Mouse (Mus musculus) hindbrain, embryonic 16.5 days (tissue): ENCODE results near the gene Mrps9. TPM values are rescaled to one million over a fixed set of nuclear protein-coding genes. Genes with fewer than 3 reads are reported as not detected.

Experiments
- ATAC-seq: fragments of 200-750 bp; cut with Nextera tagmentation; 2 replicates; pipeline ENCODE4 v1.8.0; 2017; ENCODE audit warnings: moderate TSS enrichment, moderate library complexity
- H3K27ac ChIP-seq: fragments of 300-500 bp; sonication (generic); 2 replicates; pipeline ENCODE4 v1.5.1; 2014; ENCODE audit warnings: low read depth, mild to moderate bottlenecking, control low read depth, low read length, moderate library complexity
- H3K27me3 ChIP-seq: fragments of 300-500 bp; sonication (generic); replicated peaks from 2 replicates; pipeline ENCODE4 v1.6.1; 2014; ENCODE audit warnings: low read length; ENCODE audit not compliant: control insufficient read depth, insufficient read depth
- H3K36me3 ChIP-seq: fragments of 300-500 bp; sonication (generic); 2 replicates; pipeline ENCODE4 v1.6.1; 2014; ENCODE audit warnings: mild to moderate bottlenecking, low read length, moderate library complexity, mixed read lengths; ENCODE audit not compliant: control insufficient read depth, insufficient read depth
- H3K4me1 ChIP-seq: fragments of 300-500 bp; sonication (generic); 2 replicates; pipeline ENCODE4 v1.6.1; 2014; ENCODE audit warnings: low read depth, low read length; ENCODE audit not compliant: control insufficient read depth, insufficient read depth
- H3K4me2 ChIP-seq: fragments of 300-500 bp; sonication (generic); 2 replicates; pipeline ENCODE4 v1.6.1; 2014; ENCODE audit warnings: mild to moderate bottlenecking, low read length, control low read depth, moderate library complexity
- H3K4me3 ChIP-seq: fragments of 300-500 bp; sonication (generic); 2 replicates; pipeline ENCODE4 v1.5.1; 2014; ENCODE audit warnings: mild to moderate bottlenecking, low read length, control low read depth, moderate library complexity
- H3K9ac ChIP-seq: fragments of 300-500 bp; sonication (generic); 2 replicates; pipeline ENCODE4 v1.6.1; 2014; ENCODE audit warnings: low read depth, mild to moderate bottlenecking, control low read depth, low read length, moderate library complexity
- H3K9me3 ChIP-seq: fragments of 300-500 bp; sonication (generic); 2 replicates; pipeline ENCODE4 v1.6.1; 2014; ENCODE audit warnings: mild to moderate bottlenecking, low read length, moderate library complexity; ENCODE audit not compliant: control insufficient read depth
- WGBS: fragments of 180-500 bp; shearing (Covaris S2); extraction: QIAGEN DNeasy Blood & Tissue Kit; methylation state at CpG from one replicate; pipeline ENCODE4 v1.1.7; 2014; 5-methylcytosine and 5-hydroxymethylcytosine counted together
- polyA plus RNA-seq: library from polyadenylated mRNA; unstranded; fragments of >200 nt; fragmentation: Nextera tagmentation; extraction: Ambion mirVana; gene quantifications from 2 replicates; pipeline ENCODE4 v1.2.1, GENCODE M21; 2015

Mrps9 gene
- polyA plus RNA-seq, 1 experiment from 2014 or later: 33.2 TPM

- H3K4me1 ChIP-seq: peaks cover 14% of the 10 kb centered on the region
- H3K4me2 ChIP-seq: peak overlapping the region; percentile 40
- H3K27me3 ChIP-seq: no peaks in the 10 kb centered on the region
- ATAC-seq: peak; percentile 74
- 20% methylated on average over 22 of the region's 22 CpGs for WGBS
- no peak overlapping the region for H3K27ac ChIP-seq
- H3K9ac ChIP-seq: no peak overlapping the region
- peak overlapping the region; percentile 5; the same call in 1 of the 2 replicates for H3K4me3 ChIP-seq
- H3K9me3 ChIP-seq: no peaks in the 10 kb centered on the region
- H3K36me3 ChIP-seq: peaks cover 2% of the 10 kb centered on the region; the same call in 1 of the 2 replicates
Measured at GRCm38 (mm10) chr1:42888541-42889349, 37.7 kb downstream of the Mrps9 start.

GRCm38 (mm10) chr1:42889421-42889887 is 38.4 kb downstream of the Mrps9 start:
- H3K4me1 ChIP-seq: peaks cover 14% of the 10 kb centered on the region
- no peak overlapping the region for H3K9ac ChIP-seq
- H3K27ac ChIP-seq: peak overlapping the region; percentile 6; the same call in 1 of the 2 replicates
- H3K36me3 ChIP-seq: peaks cover 2% of the 10 kb centered on the region; the same call in 1 of the 2 replicates
- H3K4me3 ChIP-seq: no peak overlapping the region
- H3K27me3 ChIP-seq: no peaks in the 10 kb centered on the region
- H3K4me2 ChIP-seq: no peak overlapping the region
- peak; percentile 46; the same call in 1 of the 2 replicates for ATAC-seq
- H3K9me3 ChIP-seq: no peaks in the 10 kb centered on the region
- 19% methylated on average over 7 of the region's 7 CpGs for WGBS

GRCm38 (mm10) chr1:42894695-42895094 is 43.7 kb downstream of the Mrps9 start:
- H3K4me1 ChIP-seq: no peaks in the 10 kb centered on the region; the same call in 1 of the 2 replicates
- H3K4me2 ChIP-seq: no peak overlapping the region
- H3K36me3 ChIP-seq: peaks cover 3% of the 10 kb centered on the region; the same call in 1 of the 2 replicates
- no peak for ATAC-seq
- H3K9me3 ChIP-seq: no peaks in the 10 kb centered on the region
- H3K9ac ChIP-seq: no peak overlapping the region
- H3K4me3 ChIP-seq: no peak overlapping the region
- no peaks in the 10 kb centered on the region for H3K27me3 ChIP-seq
- H3K27ac ChIP-seq: no peak overlapping the region

- H3K9ac ChIP-seq: no peak overlapping the region
- H3K27me3 ChIP-seq: no peaks in the 10 kb centered on the region
- no peak for ATAC-seq
- no peak overlapping the region for H3K4me3 ChIP-seq
- H3K4me2 ChIP-seq: no peak overlapping the region
- no peaks in the 10 kb centered on the region; the same call in 1 of the 2 replicates for H3K36me3 ChIP-seq
- no peaks in the 10 kb centered on the region for H3K9me3 ChIP-seq
- no peak overlapping the region for H3K27ac ChIP-seq
- H3K4me1 ChIP-seq: no peaks in the 10 kb centered on the region
- WGBS: 73% methylated on average over 11 of the region's 11 CpGs
Measured at GRCm38 (mm10) chr1:42905148-42905547, 54.1 kb downstream of the Mrps9 start.

GRCm38 (mm10) chr1:42906696-42907095 is 55.7 kb downstream of the Mrps9 start:
- WGBS: 79% methylated on average over 7 of the region's 7 CpGs
- ATAC-seq: no peak

GRCm38 (mm10) chr1:42907153-42907552 is 56.1 kb downstream of the Mrps9 start:
- H3K4me1 ChIP-seq: no peaks in the 10 kb centered on the region
- 49% methylated on average over 4 of the region's 4 CpGs for WGBS
- no peak overlapping the region for H3K4me3 ChIP-seq
- no peak for ATAC-seq
- no peaks in the 10 kb centered on the region; the same call in 1 of the 2 replicates for H3K36me3 ChIP-seq
- H3K9ac ChIP-seq: no peak overlapping the region
- H3K9me3 ChIP-seq: no peaks in the 10 kb centered on the region
- no peak overlapping the region for H3K27ac ChIP-seq
- no peaks in the 10 kb centered on the region for H3K27me3 ChIP-seq
- no peak overlapping the region for H3K4me2 ChIP-seq

More at GRCm38 (mm10) chr1:42906696-42907095, 55.7 kb downstream of the Mrps9 start:
- no peaks in the 10 kb centered on the region for H3K27me3 ChIP-seq
- H3K9me3 ChIP-seq: no peaks in the 10 kb centered on the region
- no peaks in the 10 kb centered on the region for H3K4me1 ChIP-seq
- no peak overlapping the region for H3K9ac ChIP-seq
- no peak overlapping the region for H3K4me3 ChIP-seq
- no peak overlapping the region for H3K4me2 ChIP-seq
- H3K27ac ChIP-seq: no peak overlapping the region
- H3K36me3 ChIP-seq: no peaks in the 10 kb centered on the region; the same call in 1 of the 2 replicates

GRCm38 (mm10) chr1:42915062-42915461 is 64.0 kb downstream of the Mrps9 start:
- 12% methylated on average over 4 of the region's 4 CpGs for WGBS
- Histone ChIP-seq H3K36me3 (no peaks in the 10 kb centered on the region), H3K27me3 (no peaks in the 10 kb centered on the region), H3K4me1 (no peaks in the 10 kb centered on the region), H3K27ac (no peak overlapping the region), H3K4me3 (no peak overlapping the region), H3K9me3 (no peaks in the 10 kb centered on the region), H3K9ac (no peak overlapping the region), H3K4me2 (no peak overlapping the region)
- peak; percentile 89 for ATAC-seq

GRCm38 (mm10) chr1:42916719-42917118 is 65.7 kb downstream of the Mrps9 start:
- Histone ChIP-seq H3K4me2 (no peak overlapping the region), H3K27ac (no peak overlapping the region), H3K9ac (no peak overlapping the region), H3K4me1 (no peaks in the 10 kb centered on the region), H3K4me3 (no peak overlapping the region), H3K27me3 (no peaks in the 10 kb centered on the region), H3K9me3 (no peaks in the 10 kb centered on the region), H3K36me3 (no peaks in the 10 kb centered on the region)
- 85% methylated on average over 7 of the region's 7 CpGs for WGBS
- ATAC-seq: no peak

GRCm38 (mm10) chr1:42917908-42918307 is 66.9 kb downstream of the Mrps9 start:
- no peaks in the 10 kb centered on the region for H3K9me3 ChIP-seq
- H3K4me3 ChIP-seq: no peak overlapping the region
- H3K27ac ChIP-seq: no peak overlapping the region
- H3K9ac ChIP-seq: no peak overlapping the region
- 8% methylated on average over 4 of the region's 4 CpGs for WGBS
- ATAC-seq: no peak
- H3K4me1 ChIP-seq: no peaks in the 10 kb centered on the region
- no peaks in the 10 kb centered on the region for H3K36me3 ChIP-seq
- no peak overlapping the region for H3K4me2 ChIP-seq
- no peaks in the 10 kb centered on the region for H3K27me3 ChIP-seq
